Mouse (Mus musculus): Measurements from ENCODE around the gene Hdlbp. TPM values are rescaled to one million over a fixed set of nuclear protein-coding genes. Genes with fewer than 3 reads are reported as not detected.

Gene Hdlbp
- total and polyA plus RNA-seq, 3 experiments: 62.1 to 482 (median 144) TPM

GRCm38 (mm10) chr1:93401191-93402052 lies 77.2 kb downstream of the Hdlbp start:
- no peaks in the 10 kb centered on the region for H3K9me3 ChIP-seq (replicated peaks)
- peaks cover 24% of the 10 kb centered on the region for H3K4me1 ChIP-seq (ENCODE audit: insufficient read depth, low read depth, low read length)
- TF ChIP-seq POLR2AphosphoS5 (IDR thresholded peaks at IDR 0.05; ENCODE audit: insufficient replicate concordance, low read depth, low read length): no peak
- no peak for TF ChIP-seq GATA1 (IDR thresholded peaks at IDR 0.05; ENCODE audit: borderline replicate concordance, low read length)
- no peak for TF ChIP-seq TAL1 (conservative IDR thresholded peaks at IDR 0.05; ENCODE audit: low read depth, low read length)
- no peak for TF ChIP-seq GATA2 (IDR thresholded peaks at IDR 0.05; ENCODE audit: borderline replicate concordance, low read depth, low read length)
- TF ChIP-seq CTCF (IDR thresholded peaks at IDR 0.05; ENCODE audit: low read depth, low read length): no peak
- DNase-seq (ENCODE audit: low spot score) (no peak), ATAC-seq (ENCODE audit: extremely low read depth, insufficient number of reproducible peaks, low FRiP score, poor library complexity, severe bottlenecking) (no peak)
- H3K36me3 ChIP-seq (replicated peaks): peaks cover 21% of the 10 kb centered on the region
- peaks cover 43% of the 10 kb centered on the region for H3K27me3 ChIP-seq (ENCODE audit: insufficient read depth, low read length)
- no peak overlapping the region for H3K4me3 ChIP-seq (ENCODE audit: low read depth, low read length)

- Histone ChIP-seq H3K9me3 (replicated peaks) (no peaks in the 10 kb centered on the region), H3K4me3 (ENCODE audit: low read depth, low read length) (no peak overlapping the region), H3K27me3 (ENCODE audit: insufficient read depth, low read length) (peaks cover 51% of the 10 kb centered on the region), H3K4me1 (ENCODE audit: insufficient read depth, low read depth, low read length) (peaks cover 6% of the 10 kb centered on the region; the same call in 1 of the 2 replicates), H3K36me3 (replicated peaks) (no peaks in the 10 kb centered on the region)
- no peak for DNase-seq (ENCODE audit: low spot score)
- TF ChIP-seq POLR2AphosphoS5 (IDR thresholded peaks at IDR 0.05; ENCODE audit: insufficient replicate concordance, low read depth, low read length) (no peak), GATA1 (IDR thresholded peaks at IDR 0.05; ENCODE audit: borderline replicate concordance, low read length) (no peak), CTCF (IDR thresholded peaks at IDR 0.05; ENCODE audit: low read depth, low read length) (no peak), GATA2 (IDR thresholded peaks at IDR 0.05; ENCODE audit: borderline replicate concordance, low read depth, low read length) (no peak), TAL1 (conservative IDR thresholded peaks at IDR 0.05; ENCODE audit: low read depth, low read length) (no peak)
- no peak for ATAC-seq (ENCODE audit: extremely low read depth, insufficient number of reproducible peaks, low FRiP score, poor library complexity, severe bottlenecking)
These were observed 89.7 kb downstream of the Hdlbp start for GRCm38 (mm10) chr1:93388906-93389305.

- ATAC-seq (ENCODE audit: extremely low read depth, insufficient number of reproducible peaks, low FRiP score, poor library complexity, severe bottlenecking): no peak
- Histone ChIP-seq H3K27me3 (ENCODE audit: insufficient read depth, low read length) (peaks cover 46% of the 10 kb centered on the region), H3K36me3 (replicated peaks) (no peaks in the 10 kb centered on the region), H3K4me1 (ENCODE audit: insufficient read depth, low read depth, low read length) (peaks cover 2% of the 10 kb centered on the region; the same call in 1 of the 2 replicates), H3K4me3 (ENCODE audit: low read depth, low read length) (no peak overlapping the region), H3K9me3 (replicated peaks) (no peaks in the 10 kb centered on the region)
- no peak for DNase-seq (ENCODE audit: low spot score)
- no peak for TF ChIP-seq GATA1 (IDR thresholded peaks at IDR 0.05; ENCODE audit: borderline replicate concordance, low read length)
- no peak for TF ChIP-seq CTCF (IDR thresholded peaks at IDR 0.05; ENCODE audit: low read depth, low read length)
- TF ChIP-seq TAL1 (conservative IDR thresholded peaks at IDR 0.05; ENCODE audit: low read depth, low read length): no peak
- no peak for TF ChIP-seq POLR2AphosphoS5 (IDR thresholded peaks at IDR 0.05; ENCODE audit: insufficient replicate concordance, low read depth, low read length)
- TF ChIP-seq GATA2 (IDR thresholded peaks at IDR 0.05; ENCODE audit: borderline replicate concordance, low read depth, low read length): no peak
These were observed 91.4 kb downstream of the Hdlbp start for GRCm38 (mm10) chr1:93387198-93387597.

GRCm38 (mm10) chr1:93379117-93379516 lies 99.5 kb downstream of the Hdlbp start:
- Histone ChIP-seq H3K36me3 (replicated peaks) (no peaks in the 10 kb centered on the region), H3K27me3 (ENCODE audit: insufficient read depth, low read length) (peaks cover 40% of the 10 kb centered on the region), H3K4me3 (ENCODE audit: low read depth, low read length) (no peak overlapping the region), H3K4me1 (ENCODE audit: insufficient read depth, low read depth, low read length) (peaks cover 10% of the 10 kb centered on the region; the same call in 1 of the 2 replicates), H3K9me3 (replicated peaks) (no peaks in the 10 kb centered on the region)
- no peak for ATAC-seq (ENCODE audit: extremely low read depth, insufficient number of reproducible peaks, low FRiP score, poor library complexity, severe bottlenecking)
- DNase-seq (ENCODE audit: low spot score): no peak
- TF ChIP-seq GATA1 (IDR thresholded peaks at IDR 0.05; ENCODE audit: borderline replicate concordance, low read length): no peak
- TF ChIP-seq POLR2AphosphoS5 (IDR thresholded peaks at IDR 0.05; ENCODE audit: insufficient replicate concordance, low read depth, low read length): no peak
- no peak for TF ChIP-seq GATA2 (IDR thresholded peaks at IDR 0.05; ENCODE audit: borderline replicate concordance, low read depth, low read length)
- TF ChIP-seq CTCF (IDR thresholded peaks at IDR 0.05; ENCODE audit: low read depth, low read length): no peak
- no peak for TF ChIP-seq TAL1 (conservative IDR thresholded peaks at IDR 0.05; ENCODE audit: low read depth, low read length)

- ATAC-seq (ENCODE audit: extremely low read depth, insufficient number of reproducible peaks, low FRiP score, poor library complexity, severe bottlenecking): no peak
- H3K36me3 ChIP-seq (replicated peaks): no peaks in the 10 kb centered on the region
- no peak overlapping the region for H3K4me3 ChIP-seq (ENCODE audit: low read depth, low read length)
- H3K9me3 ChIP-seq (replicated peaks): no peaks in the 10 kb centered on the region
- peaks cover 10% of the 10 kb centered on the region; the same call in 1 of the 2 replicates for H3K4me1 ChIP-seq (ENCODE audit: insufficient read depth, low read depth, low read length)
- TF ChIP-seq POLR2AphosphoS5 (IDR thresholded peaks at IDR 0.05; ENCODE audit: insufficient replicate concordance, low read depth, low read length) (no peak), TAL1 (conservative IDR thresholded peaks at IDR 0.05; ENCODE audit: low read depth, low read length) (no peak), GATA2 (IDR thresholded peaks at IDR 0.05; ENCODE audit: borderline replicate concordance, low read depth, low read length) (no peak), GATA1 (IDR thresholded peaks at IDR 0.05; ENCODE audit: borderline replicate concordance, low read length) (no peak), CTCF (IDR thresholded peaks at IDR 0.05; ENCODE audit: low read depth, low read length) (no peak)
- H3K27me3 ChIP-seq (ENCODE audit: insufficient read depth, low read length): peaks cover 45% of the 10 kb centered on the region
- DNase-seq (ENCODE audit: low spot score): no peak
These were observed 101.3 kb downstream of the Hdlbp start for GRCm38 (mm10) chr1:93377307-93377706.

GRCm38 (mm10) chr1:93373665-93374064 lies 105.0 kb downstream of the Hdlbp start, which contains the start of gene Ano7:
TSS of gene Ano7 (plus strand) at chr1:93373930.
- Histone ChIP-seq H3K4me3 (ENCODE audit: low read depth, low read length) (no peak within 1 kb of the TSS), H3K27me3 (ENCODE audit: insufficient read depth, low read length) (peaks cover 36% of the 10 kb centered on the region), H3K4me1 (ENCODE audit: insufficient read depth, low read depth, low read length) (peaks cover 10% of the 10 kb centered on the region; the same call in 1 of the 2 replicates), H3K36me3 (replicated peaks) (peaks cover 24% of the 10 kb centered on the region), H3K9me3 (replicated peaks) (no peaks in the 10 kb centered on the region)
- DNase-seq (ENCODE audit: low spot score): no peak
- no peak for TF ChIP-seq GATA2 (IDR thresholded peaks at IDR 0.05; ENCODE audit: borderline replicate concordance, low read depth, low read length)
- TF ChIP-seq CTCF (IDR thresholded peaks at IDR 0.05; ENCODE audit: low read depth, low read length): no peak
- TF ChIP-seq GATA1 (IDR thresholded peaks at IDR 0.05; ENCODE audit: borderline replicate concordance, low read length): no peak
- TF ChIP-seq TAL1 (conservative IDR thresholded peaks at IDR 0.05; ENCODE audit: low read depth, low read length): no peak
- no peak for TF ChIP-seq POLR2AphosphoS5 (IDR thresholded peaks at IDR 0.05; ENCODE audit: insufficient replicate concordance, low read depth, low read length)
- no peak for ATAC-seq (ENCODE audit: extremely low read depth, insufficient number of reproducible peaks, low FRiP score, poor library complexity, severe bottlenecking)

Data from G1E (cell line).